Mouse (Mus musculus): ENCODE data around the gene Zdhhc20.

DNA sequence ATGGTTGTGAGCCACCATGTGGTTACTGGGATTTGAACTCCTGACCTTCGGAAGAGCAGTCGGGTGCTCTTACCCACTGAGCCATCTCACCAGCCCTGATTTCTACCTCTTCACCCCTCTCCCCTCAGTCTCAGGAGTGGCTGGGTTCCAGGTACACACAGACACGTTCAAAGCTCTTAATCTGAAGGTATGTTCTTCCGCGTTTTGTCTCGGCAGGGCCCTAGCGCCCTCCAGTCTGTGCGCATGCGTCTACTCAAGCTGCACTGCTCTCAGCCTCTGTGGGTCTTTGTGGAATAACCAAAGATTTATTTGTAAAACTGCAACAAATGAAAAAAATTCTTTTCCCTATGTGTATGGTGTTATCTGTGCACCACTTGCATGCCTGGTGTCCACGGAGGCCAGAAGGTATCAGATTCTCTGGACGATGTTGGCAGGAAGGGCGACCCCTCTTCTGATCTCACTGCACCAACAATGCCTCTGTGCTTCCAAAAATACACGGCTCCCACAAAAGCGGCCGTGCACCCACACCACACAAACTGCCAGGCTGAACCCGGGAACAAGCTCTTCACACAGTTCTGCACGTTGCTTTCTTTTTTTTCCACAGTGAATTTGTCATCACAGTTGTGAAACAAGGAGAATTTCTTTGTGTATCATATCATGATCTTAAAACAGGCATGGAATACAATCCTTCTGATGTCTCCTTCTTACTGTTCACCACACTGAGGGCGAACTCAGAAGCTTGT lies 30.7 kb upstream of the Zdhhc20 start:
- TF ChIP-seq EP300 (IDR thresholded peaks at IDR 0.05): no peak
- no peak for TF ChIP-seq CTCF (IDR thresholded peaks at IDR 0.05)
